Mouse (Mus musculus): ENCODE measurements at regions not wholly inside any gene's neighbourhood (a gene's known extent, or its start where the extent isn't known, plus 50 kb on each side); places are given as distances from the start of the nearest gene placed in this dataset.

- DNase-seq (ENCODE audit: low read depth): no peak
Observed at GRCm38 (mm10) chr2:159356503-159356902, 561.9 kb downstream of the Dhx35 start.

GRCm38 (mm10) chr2:159361371-159361770 lies 566.8 kb downstream of the Dhx35 start:
- DNase-seq (ENCODE audit: low read depth): no peak

GRCm38 (mm10) chr2:159392865-159393264 lies 598.3 kb downstream of the Dhx35 start:
- no peak for DNase-seq (ENCODE audit: low read depth)

GRCm38 (mm10) chr2:159401421-159402100 lies 607.0 kb downstream of the Dhx35 start:
- DNase-seq (ENCODE audit: low read depth): no peak

GRCm38 (mm10) chr2:159404940-159405339 lies 610.3 kb downstream of the Dhx35 start:
- DNase-seq (ENCODE audit: low read depth): no peak

GRCm38 (mm10) chr2:159414599-159414998 lies 620.0 kb downstream of the Dhx35 start:
- no peak for DNase-seq (ENCODE audit: low read depth)

GRCm38 (mm10) chr2:159418371-159418940 lies 623.8 kb downstream of the Dhx35 start:
- DNase-seq (ENCODE audit: low read depth): no peak

- DNase-seq (ENCODE audit: low read depth): no peak
Observed at GRCm38 (mm10) chr2:159422281-159422937, 627.8 kb downstream of the Dhx35 start.

- no peak for DNase-seq (ENCODE audit: low read depth)
Observed at GRCm38 (mm10) chr2:159428201-159428600, 633.6 kb downstream of the Dhx35 start.

- no peak for DNase-seq (ENCODE audit: low read depth)
Observed at GRCm38 (mm10) chr2:159430577-159431329, 636.1 kb downstream of the Dhx35 start.

- no peak for DNase-seq (ENCODE audit: low read depth)
Observed at GRCm38 (mm10) chr2:159438961-159439360, 644.4 kb downstream of the Dhx35 start.

GRCm38 (mm10) chr2:159443581-159443980 lies 649.0 kb downstream of the Dhx35 start:
- no peak for DNase-seq (ENCODE audit: low read depth)

- no peak for DNase-seq (ENCODE audit: low read depth)
Observed at GRCm38 (mm10) chr2:159446434-159446833, 651.8 kb downstream of the Dhx35 start.

GRCm38 (mm10) chr2:159446886-159447285 lies 652.3 kb downstream of the Dhx35 start:
- DNase-seq (ENCODE audit: low read depth): no peak

- no peak for DNase-seq (ENCODE audit: low read depth)
Observed at GRCm38 (mm10) chr2:159448976-159449375, 654.4 kb downstream of the Dhx35 start.

- no peak for DNase-seq (ENCODE audit: low read depth)
Observed at GRCm38 (mm10) chr2:159451439-159451838, 656.8 kb downstream of the Dhx35 start.

GRCm38 (mm10) chr2:159481399-159482080 lies 686.9 kb downstream of the Dhx35 start:
- no peak for DNase-seq (ENCODE audit: low read depth)

- DNase-seq (ENCODE audit: low read depth): no peak
Observed at GRCm38 (mm10) chr2:159491090-159491489, 696.5 kb downstream of the Dhx35 start.

GRCm38 (mm10) chr2:159498691-159499090 lies 704.1 kb downstream of the Dhx35 start:
- DNase-seq (ENCODE audit: low read depth): no peak

- DNase-seq (ENCODE audit: low read depth): no peak
Observed at GRCm38 (mm10) chr2:159501039-159501438, 706.4 kb downstream of the Dhx35 start.

GRCm38 (mm10) chr2:159519066-159519465 lies 724.5 kb downstream of the Dhx35 start:
- no peak for DNase-seq (ENCODE audit: low read depth)

- no peak for DNase-seq (ENCODE audit: low read depth)
Observed at GRCm38 (mm10) chr2:159523739-159524138, 729.1 kb downstream of the Dhx35 start.

Measured in gonadal fat pad, adult 2 months (tissue).